Mouse (Mus musculus) thymus, postnatal 4 days (tissue): ENCODE data around the gene Fam193b.
A peak's percentile ranks its signal among the peaks of the same experiment; 100 is the strongest.
"Not testable (repeated sequence)": the region's sequence is repeated elsewhere in the genome, so short reads cannot be mapped to it uniquely, and the experiment has no call there.

Experiments used
- DNase-seq: peaks from one replicate; pipeline ENCODE4 v3.0.0; 2021

Fam193b gene

GRCm38 (mm10) chr13:55570286-55570973, 490 bp downstream of the Fam193b start:
- peak; percentile 70 for DNase-seq

DNA sequence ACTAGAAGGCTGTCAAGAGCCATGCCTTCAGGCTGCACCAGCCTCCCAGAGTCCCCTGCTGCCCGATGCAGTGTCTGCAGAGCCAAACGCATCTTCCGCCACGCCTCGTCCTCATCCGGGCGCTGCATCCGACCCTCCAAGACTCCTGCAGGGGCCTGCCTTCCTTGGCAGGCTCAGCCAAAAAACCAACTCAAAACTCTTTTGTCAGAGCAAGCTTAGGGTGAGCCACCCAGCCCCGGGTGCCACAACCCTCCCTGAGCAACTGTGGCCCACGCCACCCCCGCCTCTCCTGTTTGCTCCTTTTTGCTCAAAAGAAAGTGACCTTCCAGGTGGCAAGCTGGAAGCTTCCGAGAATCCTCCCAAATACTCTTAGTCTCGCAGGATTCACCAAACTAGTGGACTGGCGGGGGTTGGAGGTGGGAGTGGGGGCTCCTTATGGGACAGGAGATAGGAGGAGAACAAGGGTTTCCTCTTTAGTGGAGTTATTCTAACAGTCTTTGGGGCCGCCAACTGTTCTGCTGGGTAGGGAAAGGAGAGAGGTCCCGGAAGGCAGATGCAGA, 1.1 kb downstream of the Fam193b start:
- DNase-seq: peak; percentile 58

DNA sequence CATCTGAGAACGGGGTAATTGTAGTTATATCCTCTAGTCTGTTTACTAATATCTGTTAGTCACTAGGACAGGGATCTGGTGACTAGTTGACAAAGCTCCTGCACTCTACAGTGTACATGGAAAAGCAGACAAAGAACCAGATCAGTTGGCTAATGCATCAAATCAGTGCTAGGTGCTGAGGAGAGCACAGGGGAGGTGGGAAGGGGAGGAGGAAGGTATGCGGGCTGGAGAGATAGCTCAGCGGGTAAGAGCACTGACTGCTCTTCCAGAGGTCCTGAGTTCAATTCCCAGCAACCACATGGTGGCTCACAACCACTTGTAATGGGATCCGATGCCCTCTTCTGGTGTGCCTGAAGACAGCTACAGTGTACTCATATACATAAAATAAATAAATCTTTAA, 2.4 kb downstream of the Fam193b start:
- not testable (repeated sequence) for DNase-seq

DNA sequence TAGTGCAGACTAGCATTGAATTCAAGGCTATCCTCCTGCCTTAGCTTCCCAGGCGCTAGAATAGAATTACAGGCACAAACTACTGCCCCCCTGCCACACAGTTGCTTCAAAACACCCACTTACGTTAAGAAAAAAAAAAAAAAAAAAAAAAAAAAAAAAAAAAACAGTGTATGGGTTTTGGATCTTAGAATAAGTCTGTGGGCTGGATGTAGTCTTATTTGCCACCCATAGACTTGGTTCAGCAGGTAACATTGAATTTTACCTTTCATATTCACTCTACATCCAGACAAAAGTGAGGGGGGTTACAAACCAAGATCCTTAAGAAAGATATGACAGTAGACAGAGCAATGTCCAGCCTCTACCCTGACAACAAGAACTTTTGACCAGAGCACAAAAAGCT, 3.0 kb downstream of the Fam193b start:
- no peak for DNase-seq

DNA sequence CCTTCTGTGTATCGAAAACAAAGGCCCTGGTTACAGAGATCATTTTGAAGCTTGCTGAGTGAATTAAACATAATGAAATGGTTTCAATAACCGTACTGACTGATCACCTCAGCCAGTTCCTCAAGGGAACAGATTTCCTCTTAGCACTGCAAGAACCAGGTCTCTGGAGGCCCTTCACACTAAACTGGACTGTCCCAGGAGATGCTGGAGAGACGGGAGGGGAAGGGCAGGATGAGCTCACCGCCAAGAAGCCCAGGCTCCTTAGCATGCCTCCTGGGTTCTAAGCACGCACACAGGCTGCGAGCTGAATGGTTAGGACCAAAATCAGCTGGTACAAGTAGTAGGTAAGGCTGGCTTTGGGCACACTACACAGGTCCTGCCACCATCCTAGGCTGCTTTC, 3.9 kb downstream of the Fam193b start:
- DNase-seq: no peak

DNA sequence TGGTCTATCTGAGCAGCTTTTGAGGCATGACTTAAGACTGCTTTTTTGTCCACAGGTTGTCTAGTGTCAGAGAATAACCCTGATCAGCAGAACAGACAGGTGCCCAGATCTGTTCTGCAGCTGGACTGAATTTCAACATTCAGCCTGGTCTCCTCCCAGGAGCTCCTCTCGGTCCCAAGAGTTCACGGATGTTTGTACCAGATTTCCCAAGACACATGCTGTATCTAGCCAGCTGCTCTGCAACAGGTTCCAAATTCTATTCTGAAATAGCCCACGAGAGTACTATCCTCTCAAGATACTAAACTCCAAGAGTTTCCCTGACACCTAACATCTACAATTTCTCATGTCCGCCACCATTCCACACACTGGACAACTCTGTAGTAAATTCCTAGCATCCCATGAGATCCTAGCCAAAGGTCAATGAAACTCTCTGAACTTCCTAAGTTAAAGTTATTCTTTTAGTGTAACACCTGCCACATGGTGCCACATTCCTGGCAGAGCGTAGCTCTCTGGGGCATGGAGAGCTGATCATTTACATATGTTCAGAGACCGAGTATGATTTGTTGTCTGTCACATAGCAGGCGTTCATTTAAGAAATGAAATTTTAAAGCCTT, 7.5 kb downstream of the Fam193b start:
- DNase-seq: no peak

GRCm38 (mm10) chr13:55557499-55557898, 13.4 kb downstream of the Fam193b start:
- DNase-seq: no peak

GRCm38 (mm10) chr13:55555921-55556320, 15.0 kb downstream of the Fam193b start:
- DNase-seq: no peak

DNA sequence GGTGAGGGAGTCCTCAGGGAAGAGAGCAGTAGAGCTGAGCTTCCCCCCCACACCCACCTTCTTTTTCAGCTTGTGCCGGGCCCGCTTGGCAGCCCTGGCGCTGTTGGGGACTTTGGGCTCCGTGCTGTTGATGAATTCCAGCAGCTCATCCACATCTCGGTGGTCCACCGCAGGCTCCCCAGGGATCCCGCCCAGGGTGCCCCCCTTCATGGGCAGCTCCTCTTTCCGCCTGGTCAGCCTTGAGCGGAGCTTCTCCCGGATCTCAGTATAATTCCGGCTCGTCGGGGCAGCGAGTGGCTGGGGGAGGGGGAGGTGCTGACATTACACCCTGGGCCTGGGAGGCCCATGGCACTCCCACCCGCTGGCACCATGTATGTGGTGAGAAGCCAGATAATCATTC, 21.9 kb downstream of the Fam193b start:
- no peak for DNase-seq

DNA sequence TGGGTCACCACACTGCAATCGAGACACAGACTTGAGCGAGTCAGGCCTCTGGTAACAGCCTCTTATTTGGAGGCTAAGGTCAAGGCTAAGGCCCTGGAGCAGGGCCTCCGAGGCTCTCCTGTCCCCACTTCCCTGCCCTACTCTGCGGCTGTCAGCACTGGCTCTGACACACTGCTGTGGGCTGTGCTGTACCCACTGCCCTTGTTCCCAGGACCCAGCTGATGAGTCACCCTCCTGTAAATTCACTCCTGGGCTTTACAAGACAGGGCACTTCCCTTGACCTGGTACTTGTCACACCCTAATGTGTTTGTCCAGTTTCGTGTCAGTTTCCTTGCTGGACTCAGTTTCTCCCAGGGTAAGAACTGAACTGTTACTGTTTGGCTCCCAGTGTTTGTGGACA, 22.5 kb downstream of the Fam193b start:
- DNase-seq: no peak

DNA sequence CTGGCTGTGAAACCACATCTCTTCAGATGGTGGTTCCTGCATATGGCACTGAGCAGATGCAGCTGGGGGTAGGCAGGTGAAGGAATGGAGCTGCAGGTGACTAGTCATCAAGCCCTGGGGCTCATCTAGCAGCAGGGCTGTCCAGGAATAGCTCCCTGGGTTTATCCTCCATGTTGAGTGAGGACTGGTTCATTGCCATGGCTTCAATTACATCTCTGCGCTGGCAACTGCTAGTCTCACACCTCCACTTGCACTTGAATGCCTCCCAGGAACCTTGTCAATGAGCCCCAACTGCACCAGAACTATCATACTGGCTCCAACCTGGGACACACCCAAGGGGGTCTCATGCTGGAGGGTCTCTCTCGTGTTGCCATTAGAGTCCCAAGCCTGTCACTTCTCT, 23.0 kb downstream of the Fam193b start:
- DNase-seq: no peak

DNA sequence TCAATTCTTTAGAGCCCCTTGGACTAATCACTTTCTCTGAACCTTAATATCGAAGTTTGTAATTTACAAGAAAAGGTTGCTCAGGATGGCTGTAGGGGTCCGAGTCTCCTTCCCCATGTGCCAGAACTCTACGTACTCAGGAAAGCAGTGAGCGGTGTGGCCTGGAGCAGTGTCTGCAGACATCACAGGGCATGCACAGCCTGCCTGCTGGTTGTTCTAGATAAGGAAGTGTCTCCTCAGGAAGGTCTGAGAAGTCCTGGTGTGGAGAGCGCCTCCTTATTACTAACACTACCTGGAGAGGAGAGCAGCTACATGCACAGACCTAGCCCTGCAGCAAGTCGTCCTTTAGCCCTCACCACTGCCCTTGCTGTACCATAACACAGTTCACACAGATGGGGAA, 26.1 kb downstream of the Fam193b start:
- DNase-seq: no peak

DNA sequence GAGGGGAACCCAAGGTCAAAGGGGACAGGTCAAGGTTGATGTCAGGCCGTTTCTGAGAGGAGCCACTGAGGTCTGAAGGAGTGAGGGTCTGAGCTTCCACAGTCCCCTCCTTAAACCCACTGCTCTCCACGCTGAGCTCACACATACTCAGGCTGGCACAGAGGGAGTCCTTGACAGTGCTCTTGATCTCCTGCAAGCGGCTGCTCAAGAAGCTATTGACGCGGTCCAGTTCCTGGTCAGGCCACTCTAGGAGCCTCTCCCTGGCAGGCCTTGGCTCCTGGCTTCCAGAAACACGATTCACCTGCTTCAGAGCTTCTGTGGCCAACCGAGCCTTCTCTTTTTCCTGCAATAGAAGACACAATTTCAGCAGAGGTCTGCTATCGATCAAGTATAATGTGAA, 27.5 kb downstream of the Fam193b start:
- DNase-seq: no peak

DNA sequence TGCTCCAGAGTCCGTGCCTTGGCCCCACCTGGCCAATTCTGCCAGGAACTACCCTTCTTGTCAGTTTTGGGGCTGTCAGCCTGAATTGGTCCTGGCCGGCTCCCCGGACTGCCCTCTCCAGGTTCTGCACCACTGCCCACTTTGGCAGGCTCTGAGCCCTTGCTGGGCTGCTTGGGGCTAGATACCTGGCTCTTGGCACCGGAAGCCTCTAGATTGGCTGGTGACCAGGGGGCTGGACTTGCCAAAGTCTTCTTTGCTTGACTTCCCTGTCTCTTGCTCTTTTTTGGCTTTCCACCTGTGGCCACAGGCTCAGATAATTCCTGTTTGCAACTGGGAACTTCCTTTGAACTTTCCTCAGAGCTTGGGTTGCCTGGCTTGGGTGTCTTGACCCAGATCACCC, 28.0 kb downstream of the Fam193b start:
- no peak for DNase-seq

- peak; percentile 47 for DNase-seq
Measured at GRCm38 (mm10) chr13:55540933-55541332, 30.0 kb downstream of the Fam193b start.

GRCm38 (mm10) chr13:55536194-55537175, 34.4 kb downstream of the Fam193b start, which contains the start of gene Ddx41:
TSS of gene Ddx41 (minus strand) at chr13:55536658.
- peak; percentile 96 for DNase-seq

GRCm38 (mm10) chr13:55535796-55536193, 35.1 kb downstream of the Fam193b start:
- DNase-seq: no peak

DNA sequence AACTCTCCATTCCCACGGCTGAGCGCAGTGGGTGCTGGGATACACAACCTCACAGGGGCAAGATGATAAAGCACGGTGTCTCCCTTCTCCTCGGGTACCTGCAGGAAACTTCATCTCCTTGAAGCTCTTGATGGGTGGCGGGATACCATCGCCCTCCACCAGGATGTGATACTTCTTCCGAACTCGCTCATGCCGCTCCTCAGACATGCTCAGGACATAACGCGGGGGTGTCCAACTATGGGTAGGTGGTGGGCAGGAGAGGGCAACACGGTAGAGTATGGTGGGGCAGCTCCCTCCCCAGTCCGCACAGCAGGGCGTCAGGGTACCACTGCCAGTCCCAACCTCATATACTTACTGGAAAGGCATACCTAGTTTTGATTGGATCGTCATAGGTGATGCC, 35.7 kb downstream of the Fam193b start:
- DNase-seq: no peak

DNA sequence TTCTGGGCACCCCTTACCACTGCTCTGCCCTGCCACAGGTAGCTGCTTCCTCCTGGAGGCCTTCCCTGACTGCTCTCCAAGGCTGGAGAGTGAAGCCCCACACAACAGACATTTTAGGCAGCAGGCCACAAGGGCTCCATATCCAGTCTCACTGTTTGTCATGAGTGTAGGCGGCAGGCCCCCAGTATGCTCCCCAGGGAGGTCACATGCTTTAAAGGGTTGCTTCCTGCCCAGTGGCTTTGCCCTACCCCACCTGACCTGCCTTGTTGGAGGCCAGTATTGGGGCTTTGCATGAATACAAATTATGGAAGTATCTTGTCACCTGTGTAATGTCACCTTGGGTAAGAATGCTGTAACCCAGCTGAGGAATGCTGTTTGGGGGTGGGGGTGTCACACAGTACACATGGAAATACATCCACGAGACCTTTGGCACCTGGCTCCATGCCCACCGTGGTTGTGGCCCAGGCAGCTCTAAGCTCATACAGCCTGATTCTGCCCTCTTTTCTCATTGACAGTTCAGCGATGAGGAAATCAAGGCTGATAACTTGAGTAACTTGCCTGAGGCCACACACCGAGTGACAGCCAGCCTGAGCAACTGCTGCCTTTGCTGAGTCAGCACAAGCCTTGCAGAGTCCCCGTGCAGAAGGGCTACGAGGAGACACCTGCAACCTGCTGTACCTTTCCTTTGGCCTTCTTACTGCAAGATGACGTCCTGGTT, 41.6 kb downstream of the Fam193b start, which contains the start of gene Dok3:
TSS of gene Dok3 (minus strand) at position 99 of the 718 bp plus-strand sequence.
- DNase-seq: no peak

- DNase-seq: no peak
Measured at GRCm38 (mm10) chr13:55527834-55528772, 42.8 kb downstream of the Fam193b start.

- no peak for DNase-seq
Measured at GRCm38 (mm10) chr13:55527212-55527611, 43.7 kb downstream of the Fam193b start.
